Mouse (Mus musculus) lung, postnatal 0 days (tissue): ENCODE measurements around the gene Lim2.
"Not testable (repeated sequence)": the region's sequence is repeated elsewhere in the genome, so short reads cannot be mapped to it uniquely, and the experiment has no call there.

Experiments used
- CTCF ChIP-seq: IDR thresholded peaks from 2 replicates; pipeline ENCODE4 v1.5.1; 2016; ENCODE audit warnings: antibody characterized with exemption, mild to moderate bottlenecking
- EP300 ChIP-seq: IDR thresholded peaks from 2 replicates; pipeline ENCODE4 v1.6.1; 2016; ENCODE audit warnings: antibody characterized with exemption, mild to moderate bottlenecking, control low read depth

DNA sequence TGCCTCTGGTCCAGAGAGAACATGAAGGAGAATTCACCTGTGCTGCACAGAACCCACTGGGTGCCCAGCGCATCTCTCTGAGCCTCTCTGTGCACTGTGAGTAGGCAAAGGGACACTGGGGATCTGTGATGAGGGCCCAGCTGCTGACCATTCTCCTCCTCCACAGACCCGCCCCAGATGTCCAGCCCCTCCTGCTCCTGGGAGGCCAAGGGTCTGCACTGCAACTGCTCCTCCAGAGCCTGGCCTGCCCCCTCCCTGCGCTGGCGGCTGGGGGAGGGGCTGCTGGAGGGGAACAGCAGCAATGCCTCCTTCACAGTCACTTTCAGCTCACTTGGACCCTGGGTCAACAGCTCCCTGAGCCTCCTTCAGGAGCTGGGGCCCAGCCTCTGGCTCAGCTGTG, 15.7 kb upstream of the Lim2 start:
- TF ChIP-seq CTCF, EP300: not testable (repeated sequence)
